Mouse (Mus musculus): ENCODE measurements around the gene P3h2. TPM values are rescaled to one million over a fixed set of nuclear protein-coding genes. Genes with fewer than 3 reads are reported as not detected.

P3h2 gene
- total RNA-seq (2017): not detected in 3 replicates

- ATAC-seq (replicated peaks; ENCODE audit: insufficient number of reproducible peaks, low FRiP score, low TSS enrichment, poor library complexity, severe bottlenecking): no peak
Measured at GRCm38 (mm10) chr16:26105115-26105974, at the start of gene P3h2. Gene P3h2 (minus strand): TSS chr16:26105784.

DNA sequence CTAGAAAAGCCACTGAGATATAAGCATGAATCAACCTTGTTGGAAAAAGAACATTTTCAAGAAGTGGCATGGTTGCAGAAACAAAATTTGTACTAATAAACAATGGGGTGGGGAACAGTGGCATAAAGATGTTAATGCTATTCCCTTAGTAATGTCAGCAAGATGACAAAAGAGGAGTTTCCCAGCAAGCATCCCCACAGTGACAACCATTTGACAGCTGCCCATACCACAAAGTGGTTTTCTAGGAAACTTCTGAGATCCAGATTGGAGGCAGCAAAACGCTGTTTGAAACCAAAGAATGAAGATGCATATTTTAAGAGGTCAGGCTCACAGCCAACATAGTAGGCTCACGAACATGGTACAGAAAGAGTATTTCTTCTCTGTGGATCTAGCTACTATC lies 46.7 kb upstream of the P3h2 start:
- ATAC-seq (replicated peaks; ENCODE audit: insufficient number of reproducible peaks, low FRiP score, low TSS enrichment, poor library complexity, severe bottlenecking): no peak

GRCm38 (mm10) chr16:26150943-26151342 lies 45.4 kb upstream of the P3h2 start:
- no peak for ATAC-seq (replicated peaks; ENCODE audit: insufficient number of reproducible peaks, low FRiP score, low TSS enrichment, poor library complexity, severe bottlenecking)

- ATAC-seq (replicated peaks; ENCODE audit: insufficient number of reproducible peaks, low FRiP score, low TSS enrichment, poor library complexity, severe bottlenecking): no peak
Measured at GRCm38 (mm10) chr16:26146853-26147252, 41.3 kb upstream of the P3h2 start.

DNA sequence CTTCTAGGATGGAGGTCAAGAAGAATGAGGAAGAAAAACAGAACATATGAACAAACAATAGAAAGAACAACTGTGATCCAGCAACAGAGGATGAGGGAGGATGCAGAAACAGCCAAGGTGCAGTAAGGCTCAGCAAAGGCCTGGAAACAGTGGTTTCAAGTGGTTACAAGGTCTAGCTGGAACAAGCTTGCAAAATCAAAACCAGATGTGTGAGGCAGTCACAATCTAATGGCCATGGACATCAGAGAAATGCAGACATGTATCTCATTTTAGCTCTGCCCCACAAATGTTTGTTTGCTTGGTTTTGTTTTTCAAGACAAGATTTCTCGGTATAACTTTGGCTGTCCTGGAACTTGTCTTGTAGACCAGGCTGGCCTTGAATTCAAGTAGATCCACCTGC lies 25.5 kb upstream of the P3h2 start:
- ATAC-seq (replicated peaks; ENCODE audit: insufficient number of reproducible peaks, low FRiP score, low TSS enrichment, poor library complexity, severe bottlenecking): no peak

DNA sequence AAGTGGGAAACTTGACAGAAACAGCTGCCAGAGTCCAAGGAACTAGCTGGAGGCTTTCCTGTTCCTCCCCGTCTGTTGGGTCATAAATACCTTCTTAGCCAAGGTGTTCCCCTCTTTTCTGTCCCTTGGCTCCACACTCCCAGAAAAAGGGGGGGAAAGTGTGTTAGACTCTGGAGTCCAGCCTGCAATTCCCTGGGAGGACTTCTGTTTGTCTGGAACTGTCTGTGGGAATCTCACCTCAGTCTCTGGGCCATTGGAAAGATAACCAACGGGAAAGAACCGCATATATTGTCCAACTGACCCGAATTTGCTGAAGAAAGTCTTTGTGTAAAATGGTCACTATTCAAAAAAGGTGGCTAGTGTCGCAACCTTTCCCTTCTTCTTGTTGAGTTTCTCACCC lies 1.0 kb upstream of the P3h2 start:
- ATAC-seq (replicated peaks; ENCODE audit: insufficient number of reproducible peaks, low FRiP score, low TSS enrichment, poor library complexity, severe bottlenecking): no peak

DNA sequence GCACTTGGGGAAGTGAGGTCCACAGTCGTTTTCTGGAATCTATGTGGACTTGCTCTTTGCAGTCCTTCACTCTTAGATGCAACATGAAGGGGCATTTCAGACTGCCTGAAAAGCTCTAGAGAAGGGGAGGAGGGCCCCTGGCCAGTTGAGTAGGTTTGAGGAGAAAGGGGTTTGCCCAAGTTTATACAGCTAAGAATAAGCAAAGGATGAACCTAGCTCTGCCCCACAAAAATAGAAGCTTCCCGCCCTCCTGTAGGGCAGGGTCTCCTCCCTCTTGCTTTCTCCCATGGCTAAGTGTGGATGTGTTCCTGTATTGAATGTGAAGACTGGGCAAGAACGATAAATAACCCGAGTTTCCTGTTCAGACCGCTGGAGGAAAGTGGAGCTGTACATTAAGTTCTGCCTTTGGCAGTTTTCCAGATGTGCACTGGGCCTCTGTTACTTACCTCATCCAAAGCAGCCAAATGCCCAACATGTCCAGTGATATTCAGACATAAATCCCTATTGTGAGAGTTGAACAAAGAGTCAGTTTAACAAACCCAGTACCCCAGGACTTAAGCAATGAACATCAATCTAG lies 545 bp upstream of the P3h2 start:
- no peak for ATAC-seq (replicated peaks; ENCODE audit: insufficient number of reproducible peaks, low FRiP score, low TSS enrichment, poor library complexity, severe bottlenecking)

DNA sequence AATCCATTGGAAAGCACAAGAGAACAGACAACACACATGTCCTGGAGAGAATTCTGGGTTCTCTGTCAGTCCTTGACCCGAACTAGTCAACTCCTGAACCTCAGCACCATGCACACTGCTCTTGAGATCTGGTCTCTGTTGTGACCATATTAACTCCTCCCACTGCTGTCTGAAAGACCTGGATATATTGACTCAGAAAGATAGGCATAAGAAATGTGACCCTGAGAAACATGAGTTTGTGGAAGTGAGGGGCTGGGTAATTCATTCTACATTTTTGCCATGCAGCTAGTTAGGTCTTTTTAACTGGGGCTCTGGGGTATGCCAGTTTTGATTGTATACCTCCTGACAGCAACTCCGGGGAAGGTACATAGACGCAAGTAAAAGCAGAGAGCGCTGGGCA lies 1.3 kb downstream of the P3h2 start:
- no peak for ATAC-seq (replicated peaks; ENCODE audit: insufficient number of reproducible peaks, low FRiP score, low TSS enrichment, poor library complexity, severe bottlenecking)

DNA sequence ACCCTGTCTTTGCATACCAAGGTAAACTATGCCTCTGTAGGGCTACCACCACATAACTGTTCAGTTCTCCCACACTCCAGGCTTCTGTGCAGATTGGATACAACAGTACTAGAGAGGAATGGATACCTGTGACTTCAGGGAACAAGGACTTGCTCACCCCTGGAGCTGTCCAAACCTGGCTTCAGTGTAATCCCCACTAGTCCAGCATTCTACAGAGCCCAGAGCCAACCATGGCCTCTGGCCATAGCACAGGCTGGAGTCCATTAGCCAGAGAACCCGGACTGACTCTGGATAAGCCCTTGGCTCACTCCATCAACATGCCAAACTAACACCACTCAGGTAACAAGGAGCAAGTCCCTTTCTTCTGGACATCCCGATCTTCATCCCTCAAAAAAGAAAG lies 2.7 kb downstream of the P3h2 start:
- no peak for ATAC-seq (replicated peaks; ENCODE audit: insufficient number of reproducible peaks, low FRiP score, low TSS enrichment, poor library complexity, severe bottlenecking)

GRCm38 (mm10) chr16:26100167-26100566 lies 5.4 kb downstream of the P3h2 start:
- ATAC-seq (replicated peaks; ENCODE audit: insufficient number of reproducible peaks, low FRiP score, low TSS enrichment, poor library complexity, severe bottlenecking): no peak

DNA sequence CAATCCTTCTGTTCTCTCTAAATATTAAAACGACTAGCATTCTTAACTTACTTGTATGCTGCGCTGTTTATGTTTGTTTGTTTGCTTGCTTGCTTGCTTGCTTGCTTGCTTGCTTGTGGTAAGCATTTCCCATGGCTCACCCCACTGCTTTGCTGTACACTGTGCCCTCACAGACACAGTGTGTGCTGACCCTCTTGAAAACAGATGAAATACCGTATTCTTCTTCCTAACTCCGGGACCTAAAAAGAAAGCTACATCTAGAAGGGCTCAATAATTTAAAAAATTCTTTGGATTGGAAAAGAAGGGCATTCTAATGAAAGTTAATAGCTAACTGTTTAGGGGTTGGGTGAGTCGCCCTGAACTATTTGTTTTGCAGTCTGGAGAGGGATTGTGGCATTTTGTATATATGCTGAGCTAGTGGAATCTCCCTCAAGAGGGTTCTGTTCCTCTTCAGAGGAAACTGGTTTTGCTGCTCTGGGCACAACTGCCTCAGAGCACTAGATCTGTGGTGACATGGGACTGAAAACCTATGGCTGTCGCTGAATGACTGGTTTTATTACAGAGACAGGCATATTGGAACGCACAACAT lies 9.8 kb downstream of the P3h2 start:
- ATAC-seq (replicated peaks; ENCODE audit: insufficient number of reproducible peaks, low FRiP score, low TSS enrichment, poor library complexity, severe bottlenecking): no peak

- ATAC-seq (replicated peaks; ENCODE audit: insufficient number of reproducible peaks, low FRiP score, low TSS enrichment, poor library complexity, severe bottlenecking): no peak
Measured at GRCm38 (mm10) chr16:26093888-26094287, 11.7 kb downstream of the P3h2 start.

DNA sequence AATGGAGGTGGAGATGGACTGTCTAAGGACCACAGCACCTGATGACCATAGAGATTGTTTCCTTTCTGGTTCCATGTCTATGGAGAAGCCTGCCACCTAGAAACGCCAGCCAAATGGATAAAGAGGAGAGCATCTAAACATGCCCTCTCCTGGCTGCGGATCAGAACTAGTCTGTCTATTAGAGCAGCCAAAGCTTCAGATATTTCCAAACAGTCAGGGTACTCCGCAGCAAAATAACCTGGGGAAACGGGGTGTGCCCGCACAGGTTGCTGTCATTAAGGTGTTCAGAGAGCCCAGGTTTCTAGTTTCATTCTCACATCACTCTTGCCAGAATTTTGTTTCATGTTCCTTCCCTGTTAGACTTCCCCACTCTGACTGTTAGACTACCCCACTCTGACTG lies 16.6 kb downstream of the P3h2 start:
- no peak for ATAC-seq (replicated peaks; ENCODE audit: insufficient number of reproducible peaks, low FRiP score, low TSS enrichment, poor library complexity, severe bottlenecking)

GRCm38 (mm10) chr16:26088240-26088639 lies 17.3 kb downstream of the P3h2 start:
- ATAC-seq (replicated peaks; ENCODE audit: insufficient number of reproducible peaks, low FRiP score, low TSS enrichment, poor library complexity, severe bottlenecking): no peak

GRCm38 (mm10) chr16:26086955-26087354 lies 18.6 kb downstream of the P3h2 start:
- ATAC-seq (replicated peaks; ENCODE audit: insufficient number of reproducible peaks, low FRiP score, low TSS enrichment, poor library complexity, severe bottlenecking): no peak

- ATAC-seq (replicated peaks; ENCODE audit: insufficient number of reproducible peaks, low FRiP score, low TSS enrichment, poor library complexity, severe bottlenecking): no peak
Measured at GRCm38 (mm10) chr16:26085160-26085559, 20.4 kb downstream of the P3h2 start.

DNA sequence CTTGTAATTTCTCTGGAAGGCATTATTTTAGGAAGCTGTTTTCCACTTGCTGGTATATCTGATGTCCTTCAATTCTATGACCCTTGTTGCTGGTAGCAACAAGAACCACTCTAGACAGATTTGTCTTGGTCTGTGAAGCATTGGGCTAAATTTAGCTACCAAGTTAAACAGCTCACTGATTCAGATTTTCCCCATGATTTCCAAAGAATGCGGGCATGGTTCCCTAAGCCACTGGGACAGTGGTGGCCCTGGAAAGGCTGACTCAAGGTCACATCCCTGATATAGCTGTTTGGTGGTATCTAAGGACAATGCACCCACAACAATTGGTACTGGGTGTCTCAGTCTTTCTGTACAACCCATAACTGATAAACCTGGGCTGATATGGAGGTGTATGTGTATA lies 22.8 kb downstream of the P3h2 start:
- ATAC-seq (replicated peaks; ENCODE audit: insufficient number of reproducible peaks, low FRiP score, low TSS enrichment, poor library complexity, severe bottlenecking): no peak

- ATAC-seq (replicated peaks; ENCODE audit: insufficient number of reproducible peaks, low FRiP score, low TSS enrichment, poor library complexity, severe bottlenecking): no peak
Measured at GRCm38 (mm10) chr16:26082391-26082790, 23.2 kb downstream of the P3h2 start.

DNA sequence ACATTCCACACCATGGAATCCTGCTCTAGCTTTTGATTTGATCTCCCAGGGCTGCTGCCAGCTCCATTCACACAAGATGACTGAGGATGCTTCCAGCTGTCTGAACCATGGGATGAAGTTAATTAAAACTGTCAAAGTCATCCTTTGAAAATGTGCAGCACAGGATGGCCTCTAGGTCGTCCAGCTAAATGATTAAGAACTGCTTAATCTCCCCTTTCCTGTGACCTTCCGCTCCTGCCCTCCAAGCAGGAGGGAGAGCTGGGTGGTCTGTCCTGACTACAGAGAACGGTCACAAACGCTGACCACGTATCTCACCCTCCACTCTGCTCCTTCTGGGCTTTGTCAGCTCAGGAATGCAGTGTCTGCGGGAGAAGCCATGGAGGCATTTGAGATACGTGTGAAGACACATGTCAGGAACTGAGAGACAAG lies 26.6 kb downstream of the P3h2 start:
- no peak for ATAC-seq (replicated peaks; ENCODE audit: insufficient number of reproducible peaks, low FRiP score, low TSS enrichment, poor library complexity, severe bottlenecking)

- no peak for ATAC-seq (replicated peaks; ENCODE audit: insufficient number of reproducible peaks, low FRiP score, low TSS enrichment, poor library complexity, severe bottlenecking)
Measured at GRCm38 (mm10) chr16:26078100-26078422, 27.5 kb downstream of the P3h2 start.

Data from monocyte, adult 5-6 weeks (primary cell).